Mouse (Mus musculus) thymus, adult 2 months (tissue): ENCODE data around the gene Cdca7.

Source experiments
- CTCF ChIP-seq: fragments of 200-500 bp; IDR thresholded peaks from 2 replicates; pipeline ENCODE4 v1.5.1; 2012; ENCODE audit warnings: mild to moderate bottlenecking, control low read depth, low read length, moderate library complexity, borderline replicate concordance; ENCODE audit not compliant: control insufficient read depth, poor library complexity, insufficient read depth; ENCODE audit errors: extremely low read depth
- POLR2A ChIP-seq: fragments of 200-500 bp; IDR thresholded peaks from 2 replicates; pipeline ENCODE4 v1.6.1; 2012; ENCODE audit warnings: mild to moderate bottlenecking, low read length, control low read depth, moderate library complexity; ENCODE audit not compliant: control insufficient read depth, poor library complexity, insufficient read depth; ENCODE audit errors: extremely low read depth

DNA sequence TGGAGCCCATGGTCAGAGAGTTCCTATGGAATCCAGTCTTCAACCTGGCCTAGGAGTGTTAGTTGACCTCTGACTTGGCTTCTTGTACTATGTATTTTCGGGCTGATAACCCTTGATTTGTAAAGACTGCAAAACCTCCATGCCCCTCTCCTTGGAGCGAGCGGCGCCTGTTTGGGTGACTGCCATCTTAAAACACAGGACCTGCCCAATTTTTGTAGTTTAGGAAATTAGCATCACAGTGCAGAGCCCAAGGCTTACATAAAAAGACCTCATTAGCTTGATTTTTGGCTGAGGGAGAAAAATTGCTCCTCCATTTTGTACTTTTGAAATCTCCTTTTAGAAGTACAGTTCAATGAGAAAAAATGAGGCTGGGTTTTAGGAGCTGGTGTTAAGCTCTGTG lies 2.2 kb downstream of the Cdca7 start:
- TF ChIP-seq CTCF (no peak), POLR2A (no peak)
